Mouse (Mus musculus): ENCODE results near the gene Fktn.

GRCm38 (mm10) chr4:53722506-53722905 is 8.7 kb downstream of the Fktn start:
- TF ChIP-seq POLR2A (IDR thresholded peaks at IDR 0.05; ENCODE audit: control insufficient read depth, extremely low read depth, insufficient read depth, low read length, poor library complexity) (no peak), CTCF (IDR thresholded peaks at IDR 0.05; ENCODE audit: borderline replicate concordance, control insufficient read depth, extremely low read depth, insufficient read depth, low read length, poor library complexity) (no peak)

Measured in thymus, adult 2 months (tissue).